Mouse (Mus musculus) megakaryocyte progenitor cell, adult 5-6 weeks (primary cell): ENCODE measurements around the gene Kantr. TPM values are rescaled to one million over a fixed set of nuclear protein-coding genes. Genes with fewer than 3 reads are reported as not detected.
"Not testable (repeated sequence)": the region's sequence is repeated elsewhere in the genome, so short reads cannot be mapped to it uniquely, and the experiment has no call there.

Source experiments
- ATAC-seq: replicated peaks from 2 replicates; pipeline ENCODE4 v1.8.0; 2016; ENCODE audit warnings: mild to moderate bottlenecking, moderate TSS enrichment, inconsistent platforms; ENCODE audit not compliant: poor library complexity
- total RNA-seq, 2 experiments: library from RNA; stranded (forward) in 1 of 2; stranded (reverse) in 1 of 2; fragments of 157-497, 149-512 nt in 1 of 2; fragments of 200-1000 nt in 1 of 2; gene quantifications; 2 replicates each; pipeline versions ENCODE4 v1.2.3 to v1.2.4; 2015 to 2017

The Kantr gene
- total RNA-seq, 2 experiments from 2014 or later: 6.2 to 24.0 TPM

DNA sequence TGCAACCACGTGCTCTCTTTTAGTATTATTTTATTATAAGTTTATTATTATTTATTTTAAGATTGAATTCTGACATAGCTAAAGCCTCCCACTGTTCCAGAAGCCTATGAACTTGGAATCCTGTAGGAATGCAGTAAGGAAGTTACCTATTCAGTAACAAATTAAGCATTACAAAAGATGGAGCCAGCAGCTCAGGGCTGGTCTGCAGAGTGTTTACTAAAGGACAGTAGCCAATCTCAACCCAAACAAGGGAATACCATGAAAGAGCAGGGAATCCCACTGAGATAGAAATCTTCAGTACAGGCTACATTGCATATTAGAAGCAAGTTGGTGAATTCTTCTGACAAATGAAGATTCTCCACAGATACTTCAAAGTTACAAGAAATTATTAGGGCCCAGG lies 40.3 kb downstream of the Kantr start:
- ATAC-seq: not testable (repeated sequence)

DNA sequence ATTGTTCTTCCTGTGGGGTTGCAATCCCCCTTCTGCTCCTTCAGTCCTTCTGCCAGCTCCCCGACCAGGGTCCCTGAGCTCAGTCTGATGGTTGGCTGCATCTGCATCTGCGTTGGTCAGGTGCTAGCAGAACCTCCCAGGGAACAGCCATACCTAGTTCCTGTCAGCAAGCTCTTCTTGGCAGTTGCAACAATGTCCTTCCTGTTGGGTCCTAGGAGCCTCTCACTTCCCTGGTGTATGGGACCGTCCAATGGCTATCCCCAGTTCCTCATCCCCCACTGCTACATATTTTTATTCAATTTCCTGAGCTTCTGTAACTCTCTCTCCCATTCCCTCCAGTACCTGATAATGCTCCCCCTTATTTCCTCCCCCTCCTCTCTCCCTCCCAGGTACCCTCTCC lies 42.5 kb downstream of the Kantr start:
- peak; percentile 50; the same call in 1 of the 2 replicates for ATAC-seq

DNA sequence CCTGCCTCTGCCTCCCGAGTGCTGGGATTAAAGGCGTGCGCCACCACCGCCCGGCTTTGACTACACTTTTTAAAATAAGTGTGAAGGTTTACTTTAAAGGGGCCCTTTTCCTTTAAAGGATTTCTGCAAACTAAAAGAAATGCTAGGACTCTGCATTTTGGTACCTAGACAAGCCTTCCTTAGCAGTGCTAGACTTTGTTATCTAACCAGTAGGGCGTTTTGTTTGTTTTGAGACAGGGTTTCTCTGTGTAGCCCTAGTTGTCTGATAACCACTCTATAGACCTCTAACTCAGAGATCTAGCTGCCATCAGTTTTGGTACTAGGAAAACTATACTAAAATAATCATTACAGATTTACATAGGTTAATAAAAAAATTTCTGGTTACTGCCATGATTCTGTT lies 47.9 kb downstream of the Kantr start:
- no peak for ATAC-seq

DNA sequence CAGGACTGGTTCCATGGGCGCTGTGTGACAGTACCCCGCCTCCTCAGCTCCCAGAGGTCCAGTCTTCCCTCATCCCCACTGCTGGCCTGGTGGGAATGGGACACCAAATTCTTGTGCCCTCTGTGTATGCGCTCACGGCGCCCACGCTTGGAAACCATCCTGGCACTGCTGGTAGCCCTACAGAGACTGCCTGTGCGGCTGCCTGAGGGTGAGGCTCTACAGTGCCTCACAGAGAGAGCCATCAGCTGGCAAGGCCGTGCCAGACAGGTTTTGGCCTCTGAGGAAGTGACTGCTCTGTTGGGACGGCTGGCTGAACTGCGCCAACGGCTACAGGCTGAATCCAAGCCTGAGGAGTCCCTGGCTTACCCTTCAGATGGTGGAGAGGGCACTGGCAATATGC lies 56.1 kb downstream of the Kantr start:
- ATAC-seq: no peak

Other genes starting within 250 kb of the Kantr start
- gene Iqsec2, start 183.2 kb downstream of the Kantr start, total RNA-seq (2015): 2.4 and 5.8 TPM in 2 replicates
- gene Iqsec2, start 183.2 kb downstream of the Kantr start, total RNA-seq (2017): 0.92 and 1.3 TPM in 2 replicates
- 22.4 and 26.4 TPM in 2 replicates for gene Kdm5c, start 94.5 kb downstream of the Kantr start, total RNA-seq (2015)
- 38.4 and 41.0 TPM in 2 replicates for gene Kdm5c, start 94.5 kb downstream of the Kantr start, total RNA-seq (2017)
- 10.6 and 16.6 TPM in 2 replicates for gene Tspyl2, start 14.9 kb upstream of the Kantr start, total RNA-seq (2015)
- gene Tspyl2, start 14.9 kb upstream of the Kantr start, total RNA-seq (2017): 20.2 and 29.4 TPM in 2 replicates
- not detected in 2 replicates for gene Gpr173, start 41.2 kb upstream of the Kantr start, total RNA-seq (2015)
- gene Gpr173, start 41.2 kb upstream of the Kantr start, total RNA-seq (2017): not detected in 2 replicates
- not detected in 2 replicates for gene Cldn34a, start 235.8 kb upstream of the Kantr start, total RNA-seq (2015)
- gene Cldn34a, start 235.8 kb upstream of the Kantr start, total RNA-seq (2017): not detected in 2 replicates